Mouse (Mus musculus) limb, embryonic 12.5 days (tissue): ENCODE results near the gene Galnt17. TPM values are rescaled to one million over a fixed set of nuclear protein-coding genes. Genes with fewer than 3 reads are reported as not detected.

Source experiments
- ATAC-seq: fragments of 200-750 bp; cut with Nextera tagmentation; 2 replicates; pipeline ENCODE4 v1.8.0; 2017; ENCODE audit warnings: low read depth, moderate TSS enrichment; ENCODE audit not compliant: insufficient number of reproducible peaks, insufficient read depth, low FRiP score, low TSS enrichment
- H3K27ac ChIP-seq: fragments of 300-500 bp; sonication (generic); 2 replicates; pipeline ENCODE4 v1.5.1; 2016; ENCODE audit warnings: mild to moderate bottlenecking, moderate library complexity
- H3K27me3 ChIP-seq: fragments of 300-500 bp; sonication (generic); 2 replicates; pipeline ENCODE4 v1.6.1; 2016; ENCODE audit warnings: mild to moderate bottlenecking, moderate library complexity
- H3K36me3 ChIP-seq: fragments of 300-500 bp; sonication (generic); 2 replicates; pipeline ENCODE4 v1.6.1; 2016; ENCODE audit warnings: mild to moderate bottlenecking, moderate library complexity
- H3K4me1 ChIP-seq: fragments of 300-500 bp; sonication (generic); replicated peaks from 2 replicates; pipeline ENCODE4 v1.6.1; 2016
- H3K4me2 ChIP-seq: fragments of 300-500 bp; sonication (generic); 2 replicates; pipeline ENCODE4 v1.6.1; 2016; ENCODE audit warnings: mild to moderate bottlenecking, moderate library complexity
- H3K4me3 ChIP-seq: fragments of 300-500 bp; sonication (generic); replicated peaks from 2 replicates; pipeline ENCODE4 v1.5.1; 2016; ENCODE audit warnings: mild to moderate bottlenecking
- H3K9ac ChIP-seq: fragments of 300-500 bp; sonication (generic); replicated peaks from 2 replicates; pipeline ENCODE4 v1.6.1; 2016; ENCODE audit warnings: mild to moderate bottlenecking, moderate library complexity
- H3K9me3 ChIP-seq: fragments of 300-500 bp; sonication (generic); 2 replicates; pipeline ENCODE4 v1.6.1; 2016; ENCODE audit warnings: mild to moderate bottlenecking, moderate library complexity
- WGBS: fragments of 180-500 bp; shearing (Covaris S2); methylation state at CpG from one replicate; pipeline ENCODE4 v1.1.7; 2016; 5-methylcytosine and 5-hydroxymethylcytosine counted together
- polyA plus RNA-seq: library from polyadenylated mRNA; unstranded; fragments of >200 nt; fragmentation: Nextera tagmentation; extraction: Ambion mirVana; gene quantifications from 2 replicates; pipeline ENCODE4 v1.2.1, GENCODE M21; 2016

Gene Galnt17
- polyA plus RNA-seq, 1 experiment from 2014 or later = 2.6 TPM

- Histone ChIP-seq H3K27me3 (no peaks in the 10 kb centered on the region), H3K4me3 (no peak overlapping the region), H3K27ac (no peak overlapping the region), H3K4me1 (no peaks in the 10 kb centered on the region), H3K9ac (no peak overlapping the region), H3K9me3 (no peaks in the 10 kb centered on the region), H3K4me2 (no peak overlapping the region), H3K36me3 (no peaks in the 10 kb centered on the region)
- 65% methylated on average over 9 of the region's 9 CpGs for WGBS
- ATAC-seq = no peak
Observed at GRCm38 (mm10) chr5:131019346-131019965, 288.8 kb downstream of the Galnt17 start.

- ATAC-seq = no peak
- 81% methylated on average over 4 of the region's 4 CpGs for WGBS
- H3K4me2 ChIP-seq = no peak overlapping the region
- no peaks in the 10 kb centered on the region for H3K9me3 ChIP-seq
- no peak overlapping the region for H3K4me3 ChIP-seq
- H3K36me3 ChIP-seq = no peaks in the 10 kb centered on the region
- no peaks in the 10 kb centered on the region for H3K4me1 ChIP-seq
- H3K27ac ChIP-seq = no peak overlapping the region
- H3K9ac ChIP-seq = no peak overlapping the region
- H3K27me3 ChIP-seq = no peaks in the 10 kb centered on the region
Observed at GRCm38 (mm10) chr5:131016066-131016465, 292.2 kb downstream of the Galnt17 start.

- Histone ChIP-seq H3K9ac (no peak overlapping the region), H3K4me2 (no peak overlapping the region), H3K36me3 (no peaks in the 10 kb centered on the region), H3K27me3 (no peaks in the 10 kb centered on the region), H3K4me3 (no peak overlapping the region), H3K9me3 (no peaks in the 10 kb centered on the region), H3K4me1 (no peaks in the 10 kb centered on the region), H3K27ac (no peak overlapping the region)
- ATAC-seq = no peak
- WGBS = 73% methylated on average over 9 of the region's 9 CpGs
Observed at GRCm38 (mm10) chr5:131015341-131015740, 293.0 kb downstream of the Galnt17 start.

GRCm38 (mm10) chr5:131013816-131014215 lies 294.5 kb downstream of the Galnt17 start:
- H3K4me3 ChIP-seq = no peak overlapping the region
- H3K4me2 ChIP-seq = no peak overlapping the region
- no peaks in the 10 kb centered on the region for H3K27me3 ChIP-seq
- no peak overlapping the region for H3K9ac ChIP-seq
- WGBS = 84% methylated on average over 7 of the region's 7 CpGs
- no peaks in the 10 kb centered on the region for H3K36me3 ChIP-seq
- H3K4me1 ChIP-seq = no peaks in the 10 kb centered on the region
- no peak for ATAC-seq
- no peak overlapping the region for H3K27ac ChIP-seq
- H3K9me3 ChIP-seq = no peaks in the 10 kb centered on the region

- no peak overlapping the region for H3K4me2 ChIP-seq
- no peaks in the 10 kb centered on the region for H3K27me3 ChIP-seq
- H3K9me3 ChIP-seq = peaks cover under 1% of the 10 kb centered on the region; the same call in 1 of the 2 replicates
- H3K9ac ChIP-seq = no peak overlapping the region
- no peak overlapping the region for H3K4me3 ChIP-seq
- no peak for ATAC-seq
- no peak overlapping the region for H3K27ac ChIP-seq
- WGBS = 72% methylated on average over 3 of the region's 3 CpGs
- no peaks in the 10 kb centered on the region for H3K4me1 ChIP-seq
- H3K36me3 ChIP-seq = no peaks in the 10 kb centered on the region
Observed at GRCm38 (mm10) chr5:131013101-131013500, 295.2 kb downstream of the Galnt17 start.

DNA sequence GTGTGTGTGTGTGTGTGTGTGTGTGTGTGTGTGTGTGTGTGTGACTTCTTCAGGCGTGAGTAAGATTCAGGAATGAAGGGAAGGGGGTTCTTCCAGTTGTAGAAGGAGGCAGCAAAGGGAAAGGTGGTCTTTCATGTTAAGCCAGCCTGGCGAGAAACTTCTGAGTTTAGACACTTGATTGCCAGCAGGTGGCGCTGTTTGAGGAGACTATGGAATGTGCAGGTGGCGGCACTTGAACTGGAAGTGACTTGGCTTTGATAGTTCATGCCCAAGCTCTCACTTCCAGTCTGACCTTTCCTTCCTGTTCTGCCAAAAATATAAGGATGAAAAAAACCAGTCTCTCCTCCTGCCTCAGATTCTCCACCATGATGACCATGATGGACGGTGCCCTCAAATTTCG lies 298.8 kb downstream of the Galnt17 start:
- H3K27me3 ChIP-seq = no peaks in the 10 kb centered on the region
- H3K9me3 ChIP-seq = peaks cover 5% of the 10 kb centered on the region; the same call in 1 of the 2 replicates
- H3K4me3 ChIP-seq = no peak overlapping the region
- no peak overlapping the region for H3K27ac ChIP-seq
- H3K36me3 ChIP-seq = no peaks in the 10 kb centered on the region
- H3K9ac ChIP-seq = no peak overlapping the region
- ATAC-seq = no peak
- H3K4me2 ChIP-seq = no peak overlapping the region
- 50% methylated on average over 6 of the region's 6 CpGs for WGBS
- no peaks in the 10 kb centered on the region for H3K4me1 ChIP-seq

GRCm38 (mm10) chr5:131008507-131008906 lies 299.8 kb downstream of the Galnt17 start:
- 92% methylated on average over 5 of the region's 5 CpGs for WGBS
- Histone ChIP-seq H3K4me3 (no peak overlapping the region), H3K27me3 (no peaks in the 10 kb centered on the region), H3K4me1 (no peaks in the 10 kb centered on the region), H3K36me3 (no peaks in the 10 kb centered on the region), H3K9ac (no peak overlapping the region), H3K9me3 (peaks cover 5% of the 10 kb centered on the region; the same call in 1 of the 2 replicates), H3K27ac (no peak overlapping the region), H3K4me2 (no peak overlapping the region)
- no peak for ATAC-seq

GRCm38 (mm10) chr5:131007871-131008505 lies 300.3 kb downstream of the Galnt17 start:
- no peaks in the 10 kb centered on the region for H3K36me3 ChIP-seq
- no peaks in the 10 kb centered on the region for H3K4me1 ChIP-seq
- no peak for ATAC-seq
- no peak overlapping the region for H3K27ac ChIP-seq
- H3K27me3 ChIP-seq = no peaks in the 10 kb centered on the region
- no peak overlapping the region for H3K4me2 ChIP-seq
- H3K9me3 ChIP-seq = peaks cover 5% of the 10 kb centered on the region; the same call in 1 of the 2 replicates
- 79% methylated on average over 3 of the region's 3 CpGs for WGBS
- H3K9ac ChIP-seq = no peak overlapping the region
- no peak overlapping the region for H3K4me3 ChIP-seq

DNA sequence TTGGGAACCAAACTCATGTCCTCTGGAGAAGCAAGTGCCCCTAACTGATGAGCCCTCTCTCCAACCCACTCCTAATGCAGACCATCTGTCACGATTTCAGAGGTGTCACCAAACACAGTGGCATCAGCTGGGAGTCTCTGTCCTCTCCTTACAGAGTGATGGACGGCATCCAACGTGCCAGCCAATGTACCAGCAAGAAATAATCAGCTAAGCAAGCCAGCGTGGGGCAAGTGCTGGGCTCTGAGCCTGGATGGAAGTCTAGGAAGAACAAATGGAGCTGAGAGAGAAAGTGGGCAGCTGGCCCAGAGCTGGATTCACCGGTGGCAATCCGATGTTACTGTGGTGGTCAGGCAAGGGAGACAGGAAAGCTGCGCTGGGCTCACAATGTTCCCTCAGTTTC lies 301.1 kb downstream of the Galnt17 start:
- Histone ChIP-seq H3K4me1 (no peaks in the 10 kb centered on the region), H3K4me2 (no peak overlapping the region), H3K27ac (no peak overlapping the region), H3K36me3 (no peaks in the 10 kb centered on the region), H3K4me3 (no peak overlapping the region), H3K9me3 (peaks cover 5% of the 10 kb centered on the region; the same call in 1 of the 2 replicates), H3K27me3 (no peaks in the 10 kb centered on the region), H3K9ac (no peak overlapping the region)
- no peak for ATAC-seq
- 82% methylated on average over 7 of the region's 7 CpGs for WGBS

- Histone ChIP-seq H3K4me2 (no peak overlapping the region), H3K36me3 (no peaks in the 10 kb centered on the region), H3K27me3 (no peaks in the 10 kb centered on the region), H3K4me3 (no peak overlapping the region), H3K9me3 (peaks cover 5% of the 10 kb centered on the region; the same call in 1 of the 2 replicates), H3K4me1 (no peaks in the 10 kb centered on the region), H3K9ac (no peak overlapping the region), H3K27ac (no peak overlapping the region)
- WGBS = 83% methylated on average over 3 of the region's 3 CpGs
- no peak for ATAC-seq
Observed at GRCm38 (mm10) chr5:131006524-131006923, 301.8 kb downstream of the Galnt17 start.

DNA sequence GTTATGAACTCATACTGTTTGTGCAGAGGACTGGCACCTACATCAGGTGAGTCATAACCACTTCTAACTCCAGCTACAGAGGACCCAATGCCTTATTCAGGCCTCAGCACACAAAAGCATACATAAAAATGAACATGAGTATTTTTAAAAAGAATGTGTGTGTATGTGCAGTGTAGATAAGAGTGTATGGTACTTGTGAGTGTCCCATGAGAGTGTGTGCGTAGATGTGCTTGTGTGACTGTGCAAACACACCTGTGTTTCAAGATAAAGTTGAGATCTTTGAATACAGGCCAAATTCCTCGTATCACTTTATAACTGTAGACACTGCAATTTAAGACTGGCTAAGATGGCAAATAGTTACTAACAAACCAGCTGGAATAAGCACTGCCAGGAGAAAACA lies 307.7 kb downstream of the Galnt17 start:
- H3K36me3 ChIP-seq = no peaks in the 10 kb centered on the region
- ATAC-seq = no peak
- H3K4me1 ChIP-seq = no peaks in the 10 kb centered on the region
- no peak overlapping the region for H3K9ac ChIP-seq
- no peak overlapping the region for H3K4me2 ChIP-seq
- no peak overlapping the region for H3K27ac ChIP-seq
- 88% methylated on average over 2 of the region's 2 CpGs for WGBS
- no peaks in the 10 kb centered on the region for H3K9me3 ChIP-seq
- no peak overlapping the region for H3K4me3 ChIP-seq
- no peaks in the 10 kb centered on the region for H3K27me3 ChIP-seq

GRCm38 (mm10) chr5:130979321-130979720 lies 329.0 kb downstream of the Galnt17 start:
- Histone ChIP-seq H3K9me3 (peaks cover 8% of the 10 kb centered on the region; the same call in 1 of the 2 replicates), H3K4me3 (no peak overlapping the region), H3K9ac (no peak overlapping the region), H3K4me2 (no peak overlapping the region), H3K27me3 (no peaks in the 10 kb centered on the region), H3K36me3 (no peaks in the 10 kb centered on the region), H3K27ac (no peak overlapping the region), H3K4me1 (no peaks in the 10 kb centered on the region)
- ATAC-seq = no peak
- 84% methylated on average over 8 of the region's 8 CpGs for WGBS
